Mouse (Mus musculus): Measurements from ENCODE around the gene Gadd45b. TPM values are rescaled to one million over a fixed set of nuclear protein-coding genes. Genes with fewer than 3 reads are reported as not detected.

The Gadd45b gene
- total RNA-seq, 2 experiments from 2014 or later, result 15.0 to 16.7 TPM

- DNase-seq (ENCODE audit: extremely low spot score in 1 of 2, low spot score in 1 of 2), result no peak
Measured at GRCm38 (mm10) chr10:80904709-80905108, 25.2 kb upstream of the Gadd45b start.

GRCm38 (mm10) chr10:80909375-80910162 lies 20.3 kb upstream of the Gadd45b start:
- no peak for DNase-seq (ENCODE audit: extremely low spot score in 1 of 2, low spot score in 1 of 2)

DNA sequence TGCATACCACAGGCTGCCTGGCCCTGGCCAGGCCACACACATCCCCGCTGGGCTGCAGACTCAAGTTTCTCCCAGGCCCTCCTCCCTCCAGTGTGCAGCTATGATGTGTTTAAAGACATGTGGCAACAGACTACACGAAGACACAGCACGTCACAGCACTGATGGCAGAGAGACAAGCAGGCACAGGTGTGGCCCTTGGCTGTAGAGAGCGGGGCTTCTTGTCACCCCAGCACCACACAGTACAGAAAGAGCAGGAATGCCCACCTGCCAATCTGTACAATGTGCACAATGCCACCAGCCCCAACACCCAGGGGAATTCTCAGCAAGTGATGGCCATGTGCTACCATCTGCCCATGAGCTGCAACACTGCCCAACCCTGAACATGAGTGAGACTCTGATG lies 18.5 kb upstream of the Gadd45b start:
- DNase-seq (ENCODE audit: extremely low spot score in 1 of 2, low spot score in 1 of 2), result no peak

DNA sequence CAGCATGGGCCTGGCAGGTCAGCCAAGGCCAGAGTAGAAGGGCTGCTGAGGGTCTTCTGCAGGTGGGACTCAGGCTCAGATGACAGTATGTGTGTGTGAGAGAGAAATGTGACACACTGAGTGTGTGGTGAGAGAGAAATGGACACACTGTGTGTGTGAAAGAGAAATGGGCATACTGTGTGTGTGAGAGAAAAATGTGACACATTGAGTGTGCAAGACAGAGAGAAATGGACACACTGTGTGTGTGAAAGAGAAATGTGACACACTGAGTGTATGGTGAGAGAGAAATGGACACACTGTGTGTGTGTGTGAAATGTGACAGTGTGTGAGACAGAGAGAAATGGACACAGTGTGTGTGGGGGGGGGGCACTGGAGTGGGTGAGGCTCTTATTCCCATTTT lies 18.0 kb upstream of the Gadd45b start:
- no peak for DNase-seq (ENCODE audit: extremely low spot score in 1 of 2, low spot score in 1 of 2)

GRCm38 (mm10) chr10:80913364-80914011 lies 16.4 kb upstream of the Gadd45b start:
- DNase-seq (ENCODE audit: extremely low spot score in 1 of 2, low spot score in 1 of 2), result no peak

GRCm38 (mm10) chr10:80914253-80914656 lies 15.6 kb upstream of the Gadd45b start:
- DNase-seq (ENCODE audit: extremely low spot score in 1 of 2, low spot score in 1 of 2), result no peak

DNA sequence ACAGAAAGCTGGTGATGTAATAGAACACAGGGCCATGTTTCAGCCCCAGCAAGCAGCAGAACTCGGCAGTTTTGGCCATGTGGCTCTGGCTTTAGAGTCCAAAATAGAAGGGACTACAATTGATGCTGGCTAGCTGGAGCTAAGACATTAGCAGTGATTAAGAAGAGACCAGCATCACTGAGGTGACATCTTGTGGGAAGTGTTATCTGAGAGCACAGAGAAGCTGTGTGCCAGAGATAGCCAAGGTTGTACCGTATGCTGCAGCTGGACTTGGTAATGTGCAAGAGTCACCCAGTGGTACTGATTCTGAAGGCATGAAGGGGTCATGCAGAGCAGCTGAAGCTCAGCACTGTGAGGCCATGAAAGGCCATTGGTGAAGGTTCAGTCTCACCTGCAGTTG lies 14.6 kb upstream of the Gadd45b start:
- DNase-seq (ENCODE audit: extremely low spot score in 1 of 2, low spot score in 1 of 2), result no peak

GRCm38 (mm10) chr10:80915736-80916135 lies 14.1 kb upstream of the Gadd45b start:
- no peak for DNase-seq (ENCODE audit: extremely low spot score in 1 of 2, low spot score in 1 of 2)

GRCm38 (mm10) chr10:80917336-80917778 lies 12.5 kb upstream of the Gadd45b start:
- no peak for DNase-seq (ENCODE audit: extremely low spot score in 1 of 2, low spot score in 1 of 2)

- peak; percentile 66 to 68 for DNase-seq (ENCODE audit: extremely low spot score in 1 of 2, low spot score in 1 of 2)
Measured at GRCm38 (mm10) chr10:80917779-80918434, 12.0 kb upstream of the Gadd45b start, which contains the start of gene Lmnb2. Gene Lmnb2, minus strand, starts transcription at chr10:80918245.

GRCm38 (mm10) chr10:80921923-80922322 lies 8.0 kb upstream of the Gadd45b start:
- no peak for DNase-seq (ENCODE audit: extremely low spot score in 1 of 2, low spot score in 1 of 2)

- no peak for DNase-seq (ENCODE audit: extremely low spot score in 1 of 2, low spot score in 1 of 2)
Measured at GRCm38 (mm10) chr10:80925472-80925871, 4.4 kb upstream of the Gadd45b start.

GRCm38 (mm10) chr10:80928586-80929298 lies 1.1 kb upstream of the Gadd45b start:
- DNase-seq (ENCODE audit: extremely low spot score in 1 of 2, low spot score in 1 of 2), result peak; percentile 89

DNA sequence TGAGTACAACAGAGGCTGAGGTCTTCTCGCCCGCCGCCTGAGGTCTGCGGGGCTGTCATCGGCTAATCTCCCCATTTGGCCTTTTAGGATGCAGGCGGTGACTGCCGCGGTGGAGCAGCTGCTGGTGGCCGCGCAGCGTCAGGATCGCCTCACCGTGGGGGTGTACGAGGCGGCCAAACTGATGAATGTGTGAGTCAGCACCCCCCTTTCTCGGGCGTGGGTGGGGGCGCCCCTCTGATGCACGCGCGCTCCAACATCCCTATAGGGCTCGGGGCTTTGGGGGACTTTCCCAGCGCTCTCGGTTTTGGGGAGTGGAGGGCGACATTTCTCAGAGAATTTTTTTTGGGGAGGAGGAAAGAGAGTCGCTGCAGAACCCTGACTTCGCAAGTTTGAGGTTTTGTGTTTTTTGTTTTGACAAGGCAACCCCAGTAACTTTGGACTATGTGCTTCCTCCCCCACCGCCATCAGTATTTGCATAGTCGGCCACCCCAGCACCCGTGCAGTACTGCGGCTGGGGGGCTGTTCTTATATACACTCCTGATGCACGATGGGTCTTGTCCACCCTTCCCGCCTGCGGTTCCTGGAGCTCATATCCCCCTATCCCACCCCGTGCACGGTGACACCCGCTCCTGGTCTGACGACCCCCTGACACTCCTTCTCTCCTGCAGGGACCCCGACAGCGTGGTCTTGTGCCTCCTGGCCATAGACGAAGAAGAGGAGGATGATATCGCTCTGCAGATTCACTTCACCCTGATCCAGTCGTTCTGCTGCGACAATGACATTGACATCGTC lies 684 bp downstream of the Gadd45b start:
- DNase-seq (ENCODE audit: extremely low spot score in 1 of 2, low spot score in 1 of 2), result peak in 1 of 2 experiments; percentile 36

DNA sequence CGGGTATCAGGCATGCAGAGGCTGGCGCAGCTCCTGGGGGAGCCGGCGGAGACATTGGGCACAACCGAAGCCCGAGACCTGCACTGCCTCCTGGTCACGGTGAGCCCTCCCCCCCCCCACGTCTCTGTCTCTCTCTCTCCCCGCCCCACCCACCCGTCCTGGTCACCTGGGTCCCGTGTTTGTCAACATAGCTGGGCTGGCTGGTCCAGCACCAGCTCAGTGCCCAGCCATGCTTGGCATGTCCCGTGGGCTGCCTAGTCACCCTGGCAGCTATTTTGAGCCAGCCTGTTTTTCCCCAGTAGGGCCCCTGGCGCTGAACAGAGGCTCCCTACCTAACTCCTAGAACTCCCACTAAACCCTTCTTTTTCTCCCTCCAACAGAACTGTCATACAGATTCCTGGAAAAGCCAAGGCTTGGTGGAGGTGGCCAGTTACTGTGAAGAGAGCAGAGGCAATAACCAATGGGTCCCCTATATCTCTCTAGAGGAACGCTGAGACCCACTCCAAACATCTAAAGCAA lies 1.3 kb downstream of the Gadd45b start:
- no peak for DNase-seq (ENCODE audit: extremely low spot score in 1 of 2, low spot score in 1 of 2)

DNA sequence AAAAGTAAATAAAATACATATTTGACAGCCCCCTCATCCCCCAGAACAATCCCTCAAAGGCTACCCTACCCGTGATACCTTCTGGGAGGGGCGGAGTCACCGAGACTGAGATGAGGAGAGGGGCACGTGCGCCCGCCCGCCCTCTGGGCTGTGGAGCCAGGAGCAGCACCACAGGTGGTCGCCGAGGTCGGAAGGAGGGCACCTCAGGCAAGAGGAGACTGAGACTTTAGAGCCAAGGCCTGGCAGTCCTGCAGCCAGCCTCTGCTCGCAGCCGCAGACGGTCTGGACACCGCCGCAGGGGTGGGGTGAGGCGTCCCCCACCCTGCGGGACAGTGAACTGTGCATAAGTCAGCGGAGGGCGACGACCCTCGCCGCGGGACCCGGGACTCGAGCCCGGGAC lies 1.8 kb downstream of the Gadd45b start:
- no peak for DNase-seq (ENCODE audit: extremely low spot score in 1 of 2, low spot score in 1 of 2)

DNA sequence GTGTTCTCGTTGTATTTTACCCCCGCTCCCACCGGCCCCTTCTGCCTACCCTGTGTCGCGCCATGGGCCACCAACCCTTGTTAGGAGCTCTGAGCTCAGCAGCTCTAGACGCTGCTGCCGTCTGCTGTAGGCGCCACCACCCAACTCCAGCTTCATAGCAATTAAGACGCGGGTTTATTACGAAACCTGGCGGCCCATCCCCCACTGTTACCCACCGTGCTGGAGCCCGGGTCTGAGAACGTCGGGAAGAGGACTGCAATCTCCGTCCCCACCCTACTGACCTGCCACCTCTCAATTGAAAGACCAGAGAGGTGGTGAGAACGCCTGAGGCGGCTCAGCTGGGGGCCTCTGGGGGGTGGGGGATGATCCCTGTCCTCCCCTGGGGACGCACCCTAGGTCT lies 2.3 kb downstream of the Gadd45b start:
- DNase-seq (ENCODE audit: extremely low spot score in 1 of 2, low spot score in 1 of 2), result peak in 1 of 2 experiments; percentile 34

- DNase-seq (ENCODE audit: extremely low spot score in 1 of 2, low spot score in 1 of 2), result no peak
Measured at GRCm38 (mm10) chr10:80932700-80933420, 3.0 kb downstream of the Gadd45b start.

- no peak for DNase-seq (ENCODE audit: extremely low spot score in 1 of 2, low spot score in 1 of 2)
Measured at GRCm38 (mm10) chr10:80933421-80933979, 3.6 kb downstream of the Gadd45b start.
